Mouse (Mus musculus) heart, embryonic 15.5 days (tissue): ENCODE measurements around the gene Tent4a. TPM values are rescaled to one million over a fixed set of nuclear protein-coding genes. Genes with fewer than 3 reads are reported as not detected.

Experiments used
- ATAC-seq: fragments of 200-750 bp; cut with Nextera tagmentation; replicated peaks from 2 replicates; pipeline ENCODE4 v1.8.0; 2017; ENCODE audit warnings: low read depth, moderate TSS enrichment; ENCODE audit not compliant: insufficient number of reproducible peaks, insufficient read depth, low FRiP score
- H3K27ac ChIP-seq: fragments of 300-500 bp; sonication (generic); 2 replicates; pipeline ENCODE4 v1.5.1; 2015; ENCODE audit warnings: mild to moderate bottlenecking, inconsistent platforms
- H3K27me3 ChIP-seq: fragments of 300-500 bp; sonication (generic); 2 replicates; pipeline ENCODE4 v1.6.1; 2015; ENCODE audit warnings: inconsistent platforms
- H3K36me3 ChIP-seq: fragments of 300-500 bp; sonication (generic); 2 replicates; pipeline ENCODE4 v1.6.1; 2015; ENCODE audit warnings: mild to moderate bottlenecking, inconsistent platforms
- H3K4me1 ChIP-seq: fragments of 300-500 bp; sonication (generic); replicated peaks from 2 replicates; pipeline ENCODE4 v1.6.1; 2015; ENCODE audit warnings: inconsistent platforms
- H3K4me2 ChIP-seq: fragments of 300-500 bp; sonication (generic); 2 replicates; pipeline ENCODE4 v1.6.1; 2015; ENCODE audit warnings: inconsistent platforms, mild to moderate bottlenecking, moderate library complexity
- H3K4me3 ChIP-seq: fragments of 300-500 bp; sonication (generic); 2 replicates; pipeline ENCODE4 v1.5.1; 2015; ENCODE audit warnings: mild to moderate bottlenecking, inconsistent platforms
- H3K9ac ChIP-seq: fragments of 300-500 bp; sonication (generic); 2 replicates; pipeline ENCODE4 v1.6.1; 2015; ENCODE audit warnings: mild to moderate bottlenecking, inconsistent platforms
- H3K9me3 ChIP-seq: fragments of 300-500 bp; sonication (generic); replicated peaks from 2 replicates; pipeline ENCODE4 v1.6.1; 2016; ENCODE audit warnings: inconsistent platforms
- WGBS: fragments of 180-500 bp; shearing (Covaris S2); methylation state at CpG from one replicate; pipeline ENCODE4 v1.1.7; 2015; ENCODE audit warnings: mixed read lengths; 5-methylcytosine and 5-hydroxymethylcytosine counted together
- polyA plus RNA-seq: library from polyadenylated mRNA; unstranded; fragments of >200 nt; fragmentation: Nextera tagmentation; extraction: Ambion mirVana; gene quantifications from 2 replicates; pipeline ENCODE4 v1.2.1, GENCODE M21; 2015

Tent4a gene
- polyA plus RNA-seq, 1 experiment from 2014 or later = 3.1 TPM

- H3K27me3 ChIP-seq = no peaks in the 10 kb centered on the region
- 42% methylated on average over 17 of the region's 17 CpGs for WGBS
- no peak overlapping the region for H3K4me2 ChIP-seq
- H3K4me3 ChIP-seq = no peak overlapping the region
- H3K27ac ChIP-seq = no peak overlapping the region
- no peaks in the 10 kb centered on the region for H3K36me3 ChIP-seq
- no peak for ATAC-seq
- H3K9ac ChIP-seq = no peak overlapping the region
- H3K4me1 ChIP-seq = no peaks in the 10 kb centered on the region
- H3K9me3 ChIP-seq = no peaks in the 10 kb centered on the region
Measured at GRCm38 (mm10) chr13:69460635-69461465, 73.6 kb downstream of the Tent4a start.

- H3K4me1 ChIP-seq = no peaks in the 10 kb centered on the region
- 12% methylated on average over 8 of the region's 8 CpGs for WGBS
- no peak overlapping the region for H3K4me2 ChIP-seq
- H3K36me3 ChIP-seq = no peaks in the 10 kb centered on the region
- H3K9me3 ChIP-seq = no peaks in the 10 kb centered on the region
- no peaks in the 10 kb centered on the region for H3K27me3 ChIP-seq
- H3K4me3 ChIP-seq = no peak overlapping the region
- no peak overlapping the region for H3K27ac ChIP-seq
- ATAC-seq = no peak
- H3K9ac ChIP-seq = no peak overlapping the region
Measured at GRCm38 (mm10) chr13:69459657-69460458, 74.6 kb downstream of the Tent4a start.

- H3K27me3 ChIP-seq = no peaks in the 10 kb centered on the region
- WGBS = 80% methylated on average over 2 of the region's 2 CpGs
- no peaks in the 10 kb centered on the region for H3K9me3 ChIP-seq
- H3K36me3 ChIP-seq = no peaks in the 10 kb centered on the region
- no peak overlapping the region for H3K9ac ChIP-seq
- no peaks in the 10 kb centered on the region for H3K4me1 ChIP-seq
- no peak overlapping the region for H3K27ac ChIP-seq
- no peak overlapping the region for H3K4me2 ChIP-seq
- H3K4me3 ChIP-seq = no peak overlapping the region
- no peak for ATAC-seq
Measured at GRCm38 (mm10) chr13:69458891-69459290, 75.5 kb downstream of the Tent4a start.

- no peak overlapping the region for H3K27ac ChIP-seq
- H3K27me3 ChIP-seq = no peaks in the 10 kb centered on the region
- no peaks in the 10 kb centered on the region for H3K4me1 ChIP-seq
- no peaks in the 10 kb centered on the region for H3K9me3 ChIP-seq
- ATAC-seq = no peak
- no peak overlapping the region for H3K9ac ChIP-seq
- H3K4me2 ChIP-seq = no peak overlapping the region
- H3K36me3 ChIP-seq = no peaks in the 10 kb centered on the region
- no peak overlapping the region for H3K4me3 ChIP-seq
- WGBS = 85% methylated on average over 6 of the region's 6 CpGs
Measured at GRCm38 (mm10) chr13:69458461-69458860, 76.0 kb downstream of the Tent4a start.

GRCm38 (mm10) chr13:69457105-69457504, 77.3 kb downstream of the Tent4a start:
- Histone ChIP-seq H3K9me3 (no peaks in the 10 kb centered on the region), H3K27me3 (no peaks in the 10 kb centered on the region), H3K9ac (no peak overlapping the region), H3K27ac (no peak overlapping the region), H3K4me1 (no peaks in the 10 kb centered on the region), H3K4me2 (no peak overlapping the region), H3K4me3 (no peak overlapping the region), H3K36me3 (no peaks in the 10 kb centered on the region)
- WGBS = 43% methylated on average over 2 of the region's 2 CpGs
- ATAC-seq = no peak

- no peak for ATAC-seq
- Histone ChIP-seq H3K4me3 (no peak overlapping the region), H3K27ac (no peak overlapping the region), H3K9ac (no peak overlapping the region), H3K9me3 (no peaks in the 10 kb centered on the region), H3K4me1 (no peaks in the 10 kb centered on the region), H3K36me3 (no peaks in the 10 kb centered on the region), H3K27me3 (no peaks in the 10 kb centered on the region), H3K4me2 (no peak overlapping the region)
- 70% methylated on average over 11 of the region's 11 CpGs for WGBS
Measured at GRCm38 (mm10) chr13:69456641-69457040, 77.8 kb downstream of the Tent4a start.

- no peaks in the 10 kb centered on the region for H3K36me3 ChIP-seq
- ATAC-seq = no peak
- 78% methylated on average over 14 of the region's 14 CpGs for WGBS
Measured at GRCm38 (mm10) chr13:69455476-69456175, 78.8 kb downstream of the Tent4a start.

More at GRCm38 (mm10) chr13:69455476-69456175, 78.8 kb downstream of the Tent4a start:
- no peaks in the 10 kb centered on the region for H3K9me3 ChIP-seq
- no peak overlapping the region for H3K4me3 ChIP-seq
- no peak overlapping the region for H3K9ac ChIP-seq
- no peaks in the 10 kb centered on the region for H3K27me3 ChIP-seq
- no peak overlapping the region for H3K27ac ChIP-seq
- H3K4me1 ChIP-seq = no peaks in the 10 kb centered on the region
- H3K4me2 ChIP-seq = no peak overlapping the region

Other genes starting within 250 kb of the Tent4a start
- gene Nsun2, start 871 bp downstream of the Tent4a start, polyA plus RNA-seq = 53.0 and 73.0 TPM in 2 replicates
- 6.9 and 8.1 TPM in 2 replicates for gene Srd5a1, start 76.8 kb upstream of the Tent4a start, polyA plus RNA-seq
- gene Ube2ql1, start 205.3 kb upstream of the Tent4a start, polyA plus RNA-seq = 0.55 and 0.62 TPM in 2 replicates